Mouse (Mus musculus) liver, adult 2 months (tissue): ENCODE results near the gene Sort1.

ENCODE experiments used
- CTCF ChIP-seq: fragments of 200-500 bp; IDR thresholded peaks from 2 replicates; pipeline ENCODE4 v1.5.1; 2011; ENCODE audit warnings: low read depth, low read length, control low read depth
- POLR2A ChIP-seq: fragments of 200-500 bp; IDR thresholded peaks from 2 replicates; pipeline ENCODE4 v1.6.1; 2011; ENCODE audit warnings: low read length, control low read depth; ENCODE audit not compliant: insufficient read depth; ENCODE audit errors: extremely low read depth

- TF ChIP-seq CTCF, result peak; percentile 97
- no peak for TF ChIP-seq POLR2A
Observed at GRCm38 (mm10) chr3:108389111-108389545, 105.2 kb downstream of the Sort1 start.
